Mouse (Mus musculus) lung, adult 2 months (tissue): ENCODE data around the gene Icmt.

Source experiments
- CTCF ChIP-seq: fragments of 200-500 bp; IDR thresholded peaks from 2 replicates; pipeline ENCODE4 v1.5.1; 2011; ENCODE audit warnings: mild to moderate bottlenecking, low read length, control low read depth; ENCODE audit not compliant: insufficient read depth
- POLR2A ChIP-seq: fragments of 200-500 bp; IDR thresholded peaks from 2 replicates; pipeline ENCODE4 v1.6.1; 2011; ENCODE audit warnings: low read depth, mild to moderate bottlenecking, control low read depth, low read length, borderline replicate concordance; ENCODE audit errors: extremely low read depth

GRCm38 (mm10) chr4:152263089-152263488, 33.9 kb upstream of the Icmt start:
- TF ChIP-seq CTCF (no peak), POLR2A (no peak)
